Comparison of ENCODE assay signal across 14 mouse cellular contexts in genomic region chr10:115143641-115144040, GRCm38 (mm10). TPM values are rescaled to one million over a fixed set of nuclear protein-coding genes. Genes with fewer than 3 reads are reported as not detected.
A peak's percentile ranks its signal among the peaks of the same experiment; 100 is the strongest.
DNase-seq lines count a peak whose midpoint lies in the region; ATAC-seq and TF ChIP-seq lines count a peak whose summit lies in the region.
"Had no signal": no experiment of that assay in that cellular context is flagged by ENCODE, and none has a peak within 500 bp of the region (broad histone marks: within the 10 kb centered on the region; RNA-seq: fewer than 3 reads in every experiment).

No protein-coding gene starts in this region.

- no peak overlapping the region for H3K4me2 ChIP-seq in midbrain, embryonic 11.5 days
- H3K4me2 ChIP-seq in midbrain, embryonic 16.5 days (ENCODE audit: low read length), result no peak overlapping the region
- no peak overlapping the region for H3K4me2 ChIP-seq in myocyte (ENCODE audit: low read depth)
- H3K4me2 ChIP-seq: limb, embryonic 12.5 days had no signal

- no peaks in the 10 kb centered on the region for H3K4me1 ChIP-seq in midbrain, embryonic 11.5 days (ENCODE audit: control insufficient read depth, insufficient read depth, low read length)
- H3K4me1 ChIP-seq in midbrain, embryonic 16.5 days (ENCODE audit: control insufficient read depth, insufficient read depth, low read length), result no peaks in the 10 kb centered on the region
- H3K4me1 ChIP-seq: forebrain, embryonic 10.5 days; heart, embryonic 10.5 days; limb, embryonic 12.5 days had no signal

- H3K36me3 ChIP-seq in midbrain, embryonic 11.5 days (ENCODE audit: control insufficient read depth, insufficient read depth, low read length), result no peaks in the 10 kb centered on the region
- H3K36me3 ChIP-seq in midbrain, embryonic 16.5 days (ENCODE audit: control insufficient read depth, insufficient read depth, low read length), result no peaks in the 10 kb centered on the region
- H3K36me3 ChIP-seq in myocyte (ENCODE audit: control insufficient read depth, insufficient read depth), result no peaks in the 10 kb centered on the region
- H3K36me3 ChIP-seq: forebrain, embryonic 10.5 days; heart, embryonic 10.5 days; limb, embryonic 12.5 days had no signal

- no peak overlapping the region for H3K4me3 ChIP-seq in midbrain, embryonic 11.5 days (ENCODE audit: low read depth, low read length)
- no peak overlapping the region for H3K4me3 ChIP-seq in midbrain, embryonic 16.5 days (ENCODE audit: low read depth, low read length)
- H3K4me3 ChIP-seq in myocyte, result no peak overlapping the region
- H3K4me3 ChIP-seq: forebrain, embryonic 10.5 days; heart, embryonic 10.5 days; limb, embryonic 12.5 days had no signal

- no peaks in the 10 kb centered on the region for H3K79me2 ChIP-seq in myocyte (ENCODE audit: control insufficient read depth, insufficient read depth)

- no peak for TF ChIP-seq POLR2A in myocyte (IDR thresholded peaks at IDR 0.05; ENCODE audit: insufficient read length, low read depth)

- no peak overlapping the region for H3K27ac ChIP-seq in midbrain, embryonic 11.5 days (ENCODE audit: low read depth, low read length)
- H3K27ac ChIP-seq in midbrain, embryonic 16.5 days (ENCODE audit: low read length), result no peak overlapping the region
- H3K27ac ChIP-seq: forebrain, embryonic 10.5 days; heart, embryonic 10.5 days; limb, embryonic 12.5 days had no signal

- no peak for ATAC-seq in midbrain, embryonic 11.5 days (ENCODE audit: low FRiP score)
- no peak for ATAC-seq in midbrain, embryonic 16.5 days

- no peak overlapping the region for H3K9ac ChIP-seq in midbrain, embryonic 11.5 days (ENCODE audit: low read length)
- no peak overlapping the region for H3K9ac ChIP-seq in midbrain, embryonic 16.5 days (ENCODE audit: low read depth, low read length)
- H3K9ac ChIP-seq: limb, embryonic 12.5 days had no signal

- H3ac ChIP-seq in myocyte (ENCODE audit: control insufficient read depth, insufficient read length), result no peak overlapping the region

- no peaks in the 10 kb centered on the region for H3K9me3 ChIP-seq in midbrain, embryonic 11.5 days (ENCODE audit: control insufficient read depth, low read length)
- no peaks in the 10 kb centered on the region for H3K9me3 ChIP-seq in midbrain, embryonic 16.5 days (replicated peaks; ENCODE audit: control insufficient read depth, low read length, poor library complexity, severe bottlenecking)
- H3K9me3 ChIP-seq: forebrain, embryonic 10.5 days; heart, embryonic 10.5 days; limb, embryonic 12.5 days had no signal

- H3K27me3 ChIP-seq in midbrain, embryonic 11.5 days (ENCODE audit: control insufficient read depth, insufficient read depth, low read length), result no peaks in the 10 kb centered on the region
- H3K27me3 ChIP-seq in midbrain, embryonic 16.5 days (ENCODE audit: control insufficient read depth, insufficient read depth, low read depth, low read length), result no peaks in the 10 kb centered on the region
- H3K27me3 ChIP-seq in myocyte (ENCODE audit: control insufficient read depth, insufficient read depth, insufficient read length), result peaks cover 5% of the 10 kb centered on the region
- H3K27me3 ChIP-seq: limb, embryonic 12.5 days had no signal

- WGBS in midbrain, embryonic 11.5 days, result 62% methylated on average over 6 of the region's 6 CpGs
- WGBS in midbrain, embryonic 16.5 days, result 60% methylated on average over 6 of the region's 6 CpGs

- intact Hi-C loops in gastrocnemius, postnatal 36 days (cut with DNase I), result loop anchor here (10.0 kb wide), 1 partner anchor 129 kb away; no protein-coding TSS in a partner anchor

- peak; percentile 6 for DNase-seq in gastrocnemius, postnatal 10 days
- DNase-seq in gastrocnemius, postnatal 36 days, result no peak
- peak; percentile 83 for DNase-seq in midbrain, embryonic 11.5 days (ENCODE audit: low spot score, missing footprints)
- DNase-seq in embryo, embryonic 10 days (ENCODE audit: low spot score), result peak; percentile 68
- no peak for DNase-seq in gastrocnemius, adult 18-20 months (ENCODE audit: low spot score)
- DNase-seq in left cerebral cortex, adult 18-20 months (ENCODE audit: low spot score in 2 of 2), result no peak
- DNase-seq: cerebellum, adult 9-11 months had no signal

TF ChIP-seq in myocyte, 11 proteins besides CTCF, POLR2A, EP300 and RAD21:
- TF ChIP-seq MAX (IDR thresholded peaks at IDR 0.05; ENCODE audit: low read depth) (peak; percentile 42), TCF12 (IDR thresholded peaks at IDR 0.05; ENCODE audit: insufficient read depth, poor library complexity, severe bottlenecking) (no peak), REST (IDR thresholded peaks at IDR 0.05; ENCODE audit: insufficient read depth, insufficient read length) (peak; percentile 60)

RNA-seq across cellular contexts. Expression of gene Tph2, which starts 41.2 kb away (rescaled TPM):
- not detected for total RNA-seq in gastrocnemius, postnatal 10 days (2021)
- not detected for total RNA-seq in gastrocnemius, postnatal 36 days (2021)
- polyA plus RNA-seq in midbrain, embryonic 11.5 days (2014; fragmentation: Nextera tagmentation; extraction: Ambion mirVana), result 0.36 and 0.91 TPM in 2 replicates
- polyA plus RNA-seq in midbrain, embryonic 16.5 days (2015; fragmentation: Nextera tagmentation; extraction: Ambion mirVana), result 8.6 and 10.2 TPM in 2 replicates
- 0.12 TPM for polyA plus RNA-seq in myocyte (2012; fragmentation: generic; extraction: Trizol)
- under 1 TPM in 1 of 2 experiments, not detected in 1; 0.17 TPM for total RNA-seq in gastrocnemius, adult 18-20 months (2021)
- total RNA-seq in left cerebral cortex, adult 18-20 months (2021), result under 1 TPM; 0.40 to 0.77 TPM
- total RNA-seq: megakaryocyte-erythroid progenitor cell, adult 5-6 weeks had no signal
- polyA plus RNA-seq: forebrain, embryonic 10.5 days; heart, embryonic 10.5 days; limb, embryonic 12.5 days; stomach, embryonic 14.5 days had no signal

Comparison
In these comparisons a context has a peak if more than half of its experiments do, and no peak if none do; other contexts are left out.
1. DNase-seq: peak in gastrocnemius, postnatal 10 days (single experiment), midbrain, embryonic 11.5 days (single experiment) and embryo, embryonic 10 days (single experiment); none in gastrocnemius, postnatal 36 days (0 of 2), gastrocnemius, adult 18-20 months (single experiment) and left cerebral cortex, adult 18-20 months (0 of 2).